Mouse (Mus musculus) heart, adult 2 months (tissue): ENCODE measurements around the gene Otulinl.

Source experiments
- CTCF ChIP-seq: fragments of 200-600 bp; IDR thresholded peaks from 2 replicates; pipeline ENCODE4 v1.8.1; 2022; ENCODE audit warnings: antibody characterized with exemption, mild to moderate bottlenecking, moderate library complexity
- EP300 ChIP-seq: fragments of 200-500 bp; IDR thresholded peaks from 2 replicates; pipeline ENCODE4 v1.6.1; 2011; ENCODE audit warnings: low read depth, low read length, control low read depth; ENCODE audit not compliant: insufficient read depth
- POLR2A ChIP-seq: fragments of 200-500 bp; IDR thresholded peaks from 2 replicates; pipeline ENCODE4 v1.6.1; 2011; ENCODE audit warnings: mild to moderate bottlenecking, low read depth, low read length, control low read depth; ENCODE audit not compliant: insufficient read depth

DNA sequence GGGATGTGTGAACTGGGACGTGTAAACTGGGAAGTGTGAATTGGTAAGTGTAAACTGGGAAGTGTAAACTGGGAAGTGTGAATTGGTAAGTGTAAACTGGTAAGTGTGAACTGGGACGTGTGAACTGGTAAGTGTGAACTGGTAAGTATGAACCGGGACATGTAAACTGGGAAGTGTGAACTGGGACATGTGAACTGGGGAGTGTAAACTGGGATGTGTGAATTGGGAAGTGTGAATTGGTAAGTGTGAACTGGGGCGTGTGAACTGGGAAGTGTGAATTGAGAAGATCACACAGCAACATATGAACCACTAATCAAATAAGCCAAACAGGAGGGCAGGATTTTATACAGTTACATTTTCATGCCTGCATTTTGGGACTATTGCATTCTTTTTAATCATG lies 23.0 kb downstream of the Otulinl start:
- TF ChIP-seq POLR2A (no peak), CTCF (no peak), EP300 (no peak)
